Mouse (Mus musculus): ENCODE measurements around the gene Vmn1r29.
"Not testable (repeated sequence)": the region's sequence is repeated elsewhere in the genome, so short reads cannot be mapped to it uniquely, and the experiment has no call there.

The Vmn1r29 gene

DNA sequence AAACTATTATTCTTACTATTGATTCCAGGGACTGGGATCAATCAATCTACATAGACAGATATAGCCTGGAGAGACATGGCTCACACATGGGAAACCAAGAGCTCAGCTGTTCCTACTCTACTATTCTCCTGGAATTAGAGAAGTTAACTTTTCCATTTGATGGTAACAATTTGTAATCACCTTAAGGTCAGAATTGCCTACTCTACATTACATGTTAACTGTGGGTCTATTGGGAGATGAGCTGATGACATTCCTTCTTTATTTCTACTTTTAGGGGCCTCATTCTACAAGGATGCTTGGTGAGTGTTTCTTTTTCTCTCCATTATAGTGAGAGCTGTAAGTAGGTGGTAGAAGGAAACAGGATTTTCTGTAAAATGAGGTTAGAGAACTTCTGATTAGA lies at the start of gene Vmn1r29:
Gene Vmn1r29 (plus strand): TSS at position 301 of the 400 bp plus-strand sequence.
- DNase-seq (ENCODE audit: low spot score in 2 of 2) = no peak

DNA sequence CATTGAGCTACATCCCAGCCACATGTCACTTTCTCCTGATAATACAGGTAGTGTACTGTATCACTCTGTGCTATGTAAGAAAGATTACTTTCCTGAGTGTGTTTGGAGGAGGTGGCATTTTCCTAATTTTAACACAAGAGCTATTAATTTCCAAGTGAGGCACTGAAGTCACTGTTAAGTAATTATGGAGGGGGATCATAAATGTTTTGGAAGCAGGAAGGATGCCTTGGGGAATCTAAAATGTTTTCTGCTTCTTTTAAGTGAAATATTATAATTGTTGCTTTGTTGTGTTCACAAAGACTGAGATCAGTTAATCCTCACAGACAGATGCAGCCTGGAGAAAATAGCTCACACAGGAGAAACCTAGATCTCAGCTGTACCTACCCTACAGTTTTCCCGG lies 39.6 kb upstream of the Vmn1r29 start, which contains the start of gene Vmn1r28:
Gene Vmn1r28 (plus strand): TSS at position 301 of the 400 bp plus-strand sequence.
- no peak for DNase-seq (ENCODE audit: low spot score in 2 of 2)

DNA sequence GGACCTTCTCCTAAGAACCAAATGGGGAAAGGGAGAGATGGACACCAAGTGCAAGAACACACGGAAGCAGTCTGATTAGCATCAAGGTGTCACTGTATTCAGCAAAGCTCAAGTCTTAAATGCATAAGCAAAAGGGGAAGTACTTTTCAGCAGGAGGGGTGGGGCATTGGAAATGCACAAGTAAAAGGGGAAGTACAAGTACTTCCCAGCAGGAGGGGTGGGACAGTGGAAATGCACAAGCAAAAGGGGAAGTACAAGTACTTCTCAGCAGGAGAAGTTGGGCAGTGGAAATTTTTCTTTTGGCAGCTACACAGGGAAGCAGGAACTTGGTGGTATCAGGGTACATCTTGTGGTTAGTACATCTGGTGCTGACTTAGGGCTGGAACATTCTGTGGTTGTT lies 21.7 kb upstream of the Vmn1r29 start:
- not testable (repeated sequence) for DNase-seq (ENCODE audit: low spot score in 2 of 2)

- no peak for DNase-seq (ENCODE audit: low spot score in 2 of 2)
These were observed 9.1 kb upstream of the Vmn1r29 start for GRCm38 (mm10) chr6:58292201-58292600.

GRCm38 (mm10) chr6:58298511-58298910 lies 2.8 kb upstream of the Vmn1r29 start:
- DNase-seq (ENCODE audit: low spot score in 2 of 2) = not testable (repeated sequence)

GRCm38 (mm10) chr6:58330686-58331085 lies 29.3 kb downstream of the Vmn1r29 start:
- DNase-seq (ENCODE audit: low spot score in 2 of 2) = not testable (repeated sequence)

Measured in natural killer cell, adult 2 months (primary cell).